Mouse (Mus musculus) megakaryocyte, embryonic 14.5 days (primary cell): ENCODE results near the gene Gm20388.

ENCODE experiments used
- FLI1 ChIP-seq: IDR thresholded peaks from 2 replicates; pipeline ENCODE4 v1.6.1; 2012; ENCODE audit warnings: low read length, inconsistent platforms, mixed read lengths
- GATA1 ChIP-seq: IDR thresholded peaks from 3 replicates; pipeline ENCODE4 v1.6.1; 2012; ENCODE audit warnings: mixed read lengths, low read length, inconsistent platforms, borderline replicate concordance

GRCm38 (mm10) chr8:123741232-123741631, 3830.6 kb downstream of the Gm20388 start:
- no peak for TF ChIP-seq GATA1
- TF ChIP-seq FLI1, result no peak
